Comparison of ENCODE assay signal across 27 mouse cellular contexts in genomic region chr17:44706531-44706930, GRCm38 (mm10).
DNase-seq lines count a peak whose midpoint lies in the region; ATAC-seq lines count a peak whose summit lies in the region.
"Had no signal": no experiment of that assay in that cellular context is flagged by ENCODE, and none has a peak within 500 bp of the region (broad histone marks: within the 10 kb centered on the region; RNA-seq: fewer than 3 reads in every experiment).

No protein-coding gene starts in this region.

- H3K27ac ChIP-seq in kidney, embryonic 14.5 days (ENCODE audit: low read depth, low read length): no peak overlapping the region
- H3K27ac ChIP-seq: forebrain, embryonic 12.5 days; hindbrain, embryonic 15.5 days; limb, embryonic 13.5 days; midbrain, embryonic 13.5 days; neural tube, embryonic 15.5 days had no signal

- no peak overlapping the region for H3K4me2 ChIP-seq in kidney, embryonic 14.5 days (replicated peaks; ENCODE audit: low read depth, low read length)
- H3K4me2 ChIP-seq: forebrain, embryonic 12.5 days; heart, embryonic 11.5 days; hindbrain, embryonic 15.5 days; limb, embryonic 13.5 days; liver, embryonic 11.5 days; midbrain, embryonic 13.5 days; neural tube, embryonic 15.5 days had no signal

- DNase-seq in kidney, postnatal 4 days: peak; percentile 69 to 73
- DNase-seq in 3134 (ENCODE audit: extremely low read depth, insufficient read length, low spot score): peak; percentile 67
- DNase-seq in 3T3-L1 (ENCODE audit: low read depth, low spot score): peak; percentile 66
- no peak for DNase-seq in thymus, postnatal 25 days
- DNase-seq: adrenal gland, adult 2 months; adrenal gland, postnatal 36 days; cerebellum, adult 18-20 months; cerebellum, postnatal 10 days; forebrain, postnatal 0 days; gastrocnemius, postnatal 10 days; heart, postnatal 4 days; kidney, adult 18-20 months; retina, postnatal 1 day; spleen, adult 18-20 months; thymus, postnatal 14 days had no signal

- H3K4me1 ChIP-seq in kidney, embryonic 14.5 days (ENCODE audit: control insufficient read depth, insufficient read depth, low read length): peaks cover 10% of the 10 kb centered on the region; the same call in 1 of the 2 replicates

- WGBS in kidney, embryonic 14.5 days: 69% methylated on average over 10 of the region's 10 CpGs

- H3K36me3 ChIP-seq in kidney, embryonic 14.5 days (ENCODE audit: control insufficient read depth, insufficient read depth, low read length): no peaks in the 10 kb centered on the region
- H3K36me3 ChIP-seq: forebrain, embryonic 12.5 days; hindbrain, embryonic 15.5 days; limb, embryonic 13.5 days; midbrain, embryonic 13.5 days; neural tube, embryonic 15.5 days had no signal

- no peaks in the 10 kb centered on the region for H3K9me3 ChIP-seq in kidney, embryonic 14.5 days (ENCODE audit: control insufficient read depth, low read length)
- H3K9me3 ChIP-seq: forebrain, embryonic 12.5 days; hindbrain, embryonic 15.5 days; limb, embryonic 13.5 days; midbrain, embryonic 13.5 days; neural tube, embryonic 15.5 days had no signal

- H3K9ac ChIP-seq in kidney, embryonic 14.5 days (ENCODE audit: low read depth, low read length): no peak overlapping the region
- H3K9ac ChIP-seq: forebrain, embryonic 12.5 days; forebrain, postnatal 0 days; hindbrain, embryonic 15.5 days; limb, embryonic 13.5 days; midbrain, embryonic 13.5 days; neural tube, embryonic 15.5 days had no signal

- H3K27me3 ChIP-seq in kidney, embryonic 14.5 days (ENCODE audit: control insufficient read depth, insufficient read depth, low read length): no peaks in the 10 kb centered on the region; the same call in 1 of the 2 replicates
- H3K27me3 ChIP-seq: hindbrain, embryonic 15.5 days; midbrain, embryonic 13.5 days; neural tube, embryonic 15.5 days had no signal

- no peak for ATAC-seq in kidney, embryonic 14.5 days (ENCODE audit: low FRiP score, low TSS enrichment)
- ATAC-seq in granulocyte monocyte progenitor cell, adult 5-6 weeks (replicated peaks; ENCODE audit: poor library complexity, severe bottlenecking): 0 out of 2 replicates have a peak, but pooled peaks have one; percentile 11
- ATAC-seq in megakaryocyte-erythroid progenitor cell, adult 5-6 weeks (replicated peaks; ENCODE audit: low FRiP score, low TSS enrichment, poor library complexity, severe bottlenecking): no peak
- ATAC-seq: activated CD4-positive, CD25-positive, alpha-beta regulatory T cell, adult 4 months; forebrain, postnatal 0 days; inflammation-experienced regulatory T-cells, adult 6 months; midbrain, embryonic 13.5 days had no signal

- H3K4me3 ChIP-seq in kidney, embryonic 14.5 days (ENCODE audit: low read length): no peak overlapping the region
- H3K4me3 ChIP-seq: forebrain, embryonic 12.5 days; hindbrain, embryonic 15.5 days; limb, embryonic 13.5 days; midbrain, embryonic 13.5 days; neural tube, embryonic 15.5 days had no signal
